Mouse (Mus musculus) brown adipose tissue, adult 24 weeks (tissue): ENCODE data around the gene D330045A20Rik. TPM values are rescaled to one million over a fixed set of nuclear protein-coding genes. Genes with fewer than 3 reads are reported as not detected.
"Not testable (repeated sequence)": the region's sequence is repeated elsewhere in the genome, so short reads cannot be mapped to it uniquely, and the experiment has no call there.

ENCODE experiments used
- H3K27ac ChIP-seq: fragments of 200-500 bp; replicated peaks from 2 replicates; pipeline ENCODE4 v1.5.1; 2012; ENCODE audit warnings: low read depth, mild to moderate bottlenecking, low read length
- H3K4me1 ChIP-seq: fragments of 200-500 bp; 2 replicates; pipeline ENCODE4 v1.6.1; 2012; ENCODE audit warnings: low read length, mixed read lengths; ENCODE audit not compliant: control insufficient read depth, insufficient read depth, insufficient read length
- H3K4me3 ChIP-seq: fragments of 200-500 bp; 2 replicates; pipeline ENCODE4 v1.5.1; 2012; ENCODE audit warnings: low read depth, mild to moderate bottlenecking, low read length, moderate library complexity; ENCODE audit not compliant: insufficient read depth
- polyA plus RNA-seq: library from polyadenylated mRNA; stranded (reverse); fragments of >200 nt; gene quantifications from 2 replicates; pipeline ENCODE4 v1.2.4, GENCODE M21; 2012; ENCODE audit not compliant: missing spikeins, insufficient read depth, insufficient read length

Gene D330045A20Rik
- not detected in 2 replicates for polyA plus RNA-seq

GRCm38 (mm10) chrX:139480022-139480894 lies at the start of gene D330045A20Rik:
TSS of gene D330045A20Rik (plus strand) at chrX:139480367.
- H3K27ac ChIP-seq = no peak within 1 kb of the TSS
- H3K4me3 ChIP-seq = no peak within 1 kb of the TSS
- no peaks in the 10 kb centered on the region for H3K4me1 ChIP-seq

DNA sequence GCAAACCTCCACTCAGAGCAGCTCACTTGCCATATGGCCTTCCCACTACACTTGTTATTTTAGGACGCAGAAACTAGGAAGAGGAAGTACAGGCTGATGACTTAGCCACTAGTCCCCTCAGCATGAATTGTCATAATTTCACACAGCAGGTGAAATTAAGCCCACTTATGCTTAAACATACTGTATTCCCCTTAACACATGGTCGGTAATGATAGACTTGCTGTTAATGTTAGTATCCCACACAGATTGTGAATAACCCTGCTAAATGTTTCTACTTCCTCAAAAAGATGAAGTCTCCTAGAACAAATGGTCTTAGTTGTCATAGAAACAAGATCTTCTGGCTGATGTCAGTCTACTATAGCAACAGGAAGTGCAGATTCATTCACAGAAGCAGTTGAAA lies 47.6 kb upstream of the D330045A20Rik start:
- H3K4me3 ChIP-seq = no peak overlapping the region
- no peaks in the 10 kb centered on the region for H3K4me1 ChIP-seq
- H3K27ac ChIP-seq = no peak overlapping the region

DNA sequence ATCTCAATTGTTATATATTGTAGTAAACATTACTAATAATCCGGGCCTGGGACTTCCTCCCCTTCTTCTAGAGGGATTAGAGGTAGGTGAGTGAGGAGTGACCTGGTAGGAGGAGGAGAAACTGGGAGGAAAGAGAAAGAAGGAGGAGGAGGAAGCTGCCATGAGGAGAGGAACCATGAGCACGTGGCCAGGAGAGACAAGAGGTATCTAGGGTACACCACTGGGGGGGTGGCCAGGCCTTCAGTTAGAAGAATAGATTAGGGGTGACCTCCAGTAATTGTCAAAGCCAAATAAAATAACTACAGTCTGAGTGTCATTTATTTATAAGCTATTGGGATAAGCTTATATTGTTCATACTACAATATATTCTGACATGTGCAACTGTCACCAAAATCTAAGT lies 45.0 kb upstream of the D330045A20Rik start:
- no peak overlapping the region for H3K27ac ChIP-seq
- no peak overlapping the region for H3K4me3 ChIP-seq
- no peaks in the 10 kb centered on the region for H3K4me1 ChIP-seq

DNA sequence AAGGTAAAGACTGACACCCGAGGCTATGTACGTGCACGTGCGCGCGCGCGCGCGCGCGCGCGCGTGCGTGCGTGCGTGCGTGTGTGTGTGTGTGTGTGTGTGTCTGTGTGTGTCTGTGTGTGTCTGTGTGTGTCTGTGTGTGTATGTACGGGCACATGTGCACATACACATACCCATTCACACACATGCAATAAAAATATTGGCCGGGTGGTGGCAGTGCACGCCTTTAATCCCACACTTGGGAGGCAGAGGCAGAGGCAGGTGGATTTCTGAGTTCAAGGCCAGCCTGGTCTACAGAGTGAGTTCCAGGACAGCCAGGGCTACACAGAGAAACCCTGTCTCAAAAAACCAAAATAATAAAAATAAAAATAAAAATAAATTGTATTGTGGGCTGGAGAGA lies 39.1 kb upstream of the D330045A20Rik start:
- H3K4me1 ChIP-seq, H3K4me3 ChIP-seq, H3K27ac ChIP-seq: not testable (repeated sequence)

- H3K27ac ChIP-seq = no peak overlapping the region
- no peaks in the 10 kb centered on the region for H3K4me1 ChIP-seq
- H3K4me3 ChIP-seq = no peak overlapping the region
Observed at GRCm38 (mm10) chrX:139456812-139457211, 23.4 kb upstream of the D330045A20Rik start.

DNA sequence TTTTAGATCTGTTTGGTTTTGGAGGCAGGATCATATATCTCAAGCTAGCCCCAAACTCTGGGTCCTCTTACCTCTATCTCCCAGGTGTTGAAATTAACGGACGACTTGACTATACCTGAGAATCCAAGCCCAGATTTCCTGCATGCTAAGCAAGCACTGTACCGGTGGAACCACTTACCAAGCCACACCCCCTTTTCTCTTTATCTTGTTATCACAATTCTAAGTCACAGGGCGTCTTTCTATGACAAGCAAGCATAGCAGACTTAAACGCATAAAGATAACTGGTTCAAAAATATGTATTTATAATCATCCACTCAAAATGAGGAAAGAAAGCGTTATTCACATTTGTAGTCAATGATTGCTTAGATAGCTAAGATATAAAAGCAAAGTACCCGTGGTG lies 1.9 kb downstream of the D330045A20Rik start:
- H3K27ac ChIP-seq = no peak overlapping the region
- H3K4me3 ChIP-seq = no peak overlapping the region
- no peaks in the 10 kb centered on the region for H3K4me1 ChIP-seq

DNA sequence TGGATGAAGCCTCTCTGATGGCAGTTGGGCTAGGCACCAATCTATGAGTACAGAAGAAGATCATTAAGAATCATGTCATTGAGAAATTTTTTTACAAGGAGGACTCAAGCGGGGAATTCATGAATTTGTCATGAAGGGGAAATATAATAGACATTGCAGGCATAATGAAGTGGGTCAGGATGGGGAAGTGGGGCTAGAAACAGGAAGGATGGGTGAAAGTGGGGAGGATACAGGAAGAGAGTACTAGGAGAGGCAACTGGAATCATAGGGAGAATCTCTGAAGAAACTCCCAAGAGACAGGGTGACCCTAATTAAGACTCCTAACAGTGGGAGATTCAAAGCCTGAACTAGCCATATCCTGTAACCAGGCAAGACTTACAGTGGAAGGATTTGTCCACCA lies 4.8 kb downstream of the D330045A20Rik start:
- H3K4me1 ChIP-seq = no peaks in the 10 kb centered on the region
- no peak overlapping the region for H3K4me3 ChIP-seq
- H3K27ac ChIP-seq = no peak overlapping the region

GRCm38 (mm10) chrX:139516156-139516555 lies 36.0 kb downstream of the D330045A20Rik start:
- H3K27ac ChIP-seq = no peak overlapping the region
- H3K4me3 ChIP-seq = no peak overlapping the region
- H3K4me1 ChIP-seq = no peaks in the 10 kb centered on the region

- no peaks in the 10 kb centered on the region for H3K4me1 ChIP-seq
- H3K27ac ChIP-seq = no peak overlapping the region
- no peak overlapping the region for H3K4me3 ChIP-seq
Observed at GRCm38 (mm10) chrX:139519251-139519650, 39.1 kb downstream of the D330045A20Rik start.

- no peaks in the 10 kb centered on the region for H3K4me1 ChIP-seq
- H3K27ac ChIP-seq = no peak overlapping the region
- no peak overlapping the region for H3K4me3 ChIP-seq
Observed at GRCm38 (mm10) chrX:139524303-139525091, 44.3 kb downstream of the D330045A20Rik start.

GRCm38 (mm10) chrX:139525724-139526123 lies 45.6 kb downstream of the D330045A20Rik start:
- H3K4me3 ChIP-seq = no peak overlapping the region
- no peak overlapping the region for H3K27ac ChIP-seq
- H3K4me1 ChIP-seq = no peaks in the 10 kb centered on the region

DNA sequence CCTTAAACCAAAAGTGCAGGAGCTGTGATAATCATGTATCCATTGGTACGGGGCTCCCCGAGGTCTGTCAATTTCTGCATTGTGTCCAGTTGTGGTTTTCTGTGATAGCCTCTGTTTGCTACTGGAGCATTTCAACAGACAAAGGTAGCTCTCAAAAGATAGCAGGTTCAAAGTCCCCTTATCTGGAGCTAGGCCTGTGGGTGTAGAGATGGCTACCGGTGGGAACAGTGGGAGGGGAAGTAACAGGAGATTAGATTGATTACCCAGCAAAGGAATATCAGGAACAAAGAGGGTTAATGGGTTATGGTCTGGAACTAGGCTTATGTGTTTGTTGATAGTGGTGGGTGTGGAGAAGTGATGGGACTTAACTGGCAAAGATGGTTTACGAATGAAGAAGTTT lies 46.8 kb downstream of the D330045A20Rik start:
- Histone ChIP-seq H3K4me1 (no peaks in the 10 kb centered on the region), H3K4me3 (no peak overlapping the region), H3K27ac (no peak overlapping the region)

GRCm38 (mm10) chrX:139529678-139530077 lies 49.5 kb downstream of the D330045A20Rik start:
- H3K27ac ChIP-seq = no peak overlapping the region
- H3K4me3 ChIP-seq = no peak overlapping the region
- no peaks in the 10 kb centered on the region for H3K4me1 ChIP-seq

- no peaks in the 10 kb centered on the region for H3K4me1 ChIP-seq
- H3K4me3 ChIP-seq = no peak overlapping the region
- no peak overlapping the region for H3K27ac ChIP-seq
Observed at GRCm38 (mm10) chrX:139532293-139532692, 52.1 kb downstream of the D330045A20Rik start.

DNA sequence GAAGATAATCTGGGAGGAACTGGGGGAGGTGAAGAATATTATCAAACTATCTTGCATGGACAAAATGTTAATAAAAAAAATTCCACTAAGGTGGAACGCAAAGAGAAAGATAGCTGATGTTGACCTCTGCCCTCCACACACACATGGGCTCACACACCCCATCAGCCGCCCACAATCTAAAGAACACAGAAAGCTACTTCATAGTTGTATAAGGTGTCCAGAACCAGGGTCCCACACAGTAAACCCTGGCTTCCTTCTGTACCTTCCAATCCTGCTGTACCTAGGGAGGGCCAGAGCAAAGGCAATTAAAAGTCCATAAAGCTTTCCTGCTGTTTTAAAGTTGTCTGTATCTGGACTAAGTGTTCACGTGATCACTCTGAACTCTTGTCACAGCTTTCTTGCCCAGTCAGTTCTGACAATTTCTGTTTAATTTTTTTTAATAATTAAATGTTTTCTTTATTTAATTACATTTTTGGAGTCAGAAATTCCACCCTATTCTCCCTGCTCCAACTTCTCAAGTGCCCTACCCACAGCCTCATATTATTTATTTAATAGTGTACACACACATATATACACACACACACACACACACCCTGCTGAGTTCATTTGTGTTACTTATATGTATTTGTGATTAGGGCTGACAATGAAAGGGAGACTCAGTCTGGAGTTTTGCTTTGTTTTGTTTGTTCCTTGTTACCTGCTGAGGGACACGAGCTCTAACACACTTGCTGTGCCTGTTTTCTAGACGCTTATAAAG lies 57.7 kb downstream of the D330045A20Rik start:
- Histone ChIP-seq H3K27ac (no peak overlapping the region), H3K4me1 (no peaks in the 10 kb centered on the region), H3K4me3 (no peak overlapping the region)
